Mouse (Mus musculus) small intestine, adult 2 months (tissue): ENCODE data around the gene Tmem190. TPM values are rescaled to one million over a fixed set of nuclear protein-coding genes. Genes with fewer than 3 reads are reported as not detected.

ENCODE experiments used
- H3K27ac ChIP-seq: fragments of 200-500 bp; 2 replicates; pipeline ENCODE4 v1.5.1; 2012; ENCODE audit warnings: low read depth, low read length, control low read depth, inconsistent platforms; ENCODE audit not compliant: insufficient read depth
- H3K27me3 ChIP-seq: fragments of 200-500 bp; 2 replicates; pipeline ENCODE4 v1.6.1; 2012; ENCODE audit warnings: mild to moderate bottlenecking, moderate library complexity, low read length, inconsistent platforms; ENCODE audit not compliant: control insufficient read depth, insufficient read depth
- H3K36me3 ChIP-seq: fragments of 200-500 bp; 2 replicates; pipeline ENCODE4 v1.6.1; 2012; ENCODE audit warnings: mild to moderate bottlenecking, low read length, control low read depth, inconsistent platforms; ENCODE audit not compliant: control insufficient read depth, insufficient read depth
- H3K4me1 ChIP-seq: fragments of 200-500 bp; 2 replicates; pipeline ENCODE4 v1.6.1; 2012; ENCODE audit warnings: low read length, inconsistent platforms, mixed read lengths; ENCODE audit not compliant: control insufficient read depth, insufficient read depth, insufficient read length
- H3K4me3 ChIP-seq: fragments of 200-500 bp; 2 replicates; pipeline ENCODE4 v1.5.1; 2012; ENCODE audit warnings: low read depth, mild to moderate bottlenecking, control low read depth, inconsistent platforms, low read length, moderate library complexity
- CTCF ChIP-seq: fragments of 200-500 bp; IDR thresholded peaks from 2 replicates; pipeline ENCODE4 v1.5.1; 2012; ENCODE audit warnings: low read depth, mild to moderate bottlenecking, control low read depth, inconsistent platforms, low read length, moderate library complexity, mixed read lengths; ENCODE audit not compliant: insufficient replicate concordance, insufficient read length; ENCODE audit errors: extremely low read depth
- POLR2A ChIP-seq: fragments of 200-500 bp; IDR thresholded peaks from 2 replicates; pipeline ENCODE4 v1.6.1; 2012; ENCODE audit warnings: low read depth, mild to moderate bottlenecking, control low read depth, inconsistent platforms, low read length, moderate library complexity
- WGBS: fragments of 180-500 bp; shearing (Covaris S2); methylation state at CpG from one replicate; pipeline ENCODE4 v1.1.7; 2018; 5-methylcytosine and 5-hydroxymethylcytosine counted together
- polyA plus RNA-seq: library from polyadenylated mRNA; depleted of rRNA; stranded (reverse); fragments of >200 nt; gene quantifications from 2 replicates; pipeline ENCODE4 v1.2.3, GENCODE M21; 2012

The Tmem190 gene
- polyA plus RNA-seq, 1 experiment, result not detected

DNA sequence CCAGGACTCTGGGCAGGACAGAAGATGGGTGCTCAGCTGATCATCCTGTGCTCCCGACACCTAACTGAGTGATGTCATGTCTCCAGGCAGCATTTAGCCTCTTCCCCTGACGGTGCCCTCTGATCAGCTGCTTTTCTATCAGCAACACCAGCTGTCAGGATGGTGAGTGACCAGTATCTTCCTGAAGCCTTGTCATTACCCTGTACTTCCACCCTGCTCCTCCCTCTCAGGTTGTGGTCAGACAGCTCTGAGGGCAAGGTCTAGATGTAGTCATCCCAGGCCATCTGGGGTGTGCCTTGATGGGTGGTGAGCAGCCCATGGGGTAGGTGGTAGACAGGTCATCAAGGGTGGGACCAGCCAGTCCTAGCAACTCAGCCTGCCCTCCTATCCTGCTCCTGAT lies 33.6 kb upstream of the Tmem190 start:
- 69% methylated on average over 2 of the region's 2 CpGs for WGBS
- peaks cover 16% of the 10 kb centered on the region for H3K4me1 ChIP-seq
- TF ChIP-seq POLR2A (no peak), CTCF (no peak)
- no peak overlapping the region for H3K4me3 ChIP-seq
- peaks cover 14% of the 10 kb centered on the region for H3K36me3 ChIP-seq
- H3K27ac ChIP-seq, result peak overlapping the region; percentile 54
- H3K27me3 ChIP-seq, result no peaks in the 10 kb centered on the region

DNA sequence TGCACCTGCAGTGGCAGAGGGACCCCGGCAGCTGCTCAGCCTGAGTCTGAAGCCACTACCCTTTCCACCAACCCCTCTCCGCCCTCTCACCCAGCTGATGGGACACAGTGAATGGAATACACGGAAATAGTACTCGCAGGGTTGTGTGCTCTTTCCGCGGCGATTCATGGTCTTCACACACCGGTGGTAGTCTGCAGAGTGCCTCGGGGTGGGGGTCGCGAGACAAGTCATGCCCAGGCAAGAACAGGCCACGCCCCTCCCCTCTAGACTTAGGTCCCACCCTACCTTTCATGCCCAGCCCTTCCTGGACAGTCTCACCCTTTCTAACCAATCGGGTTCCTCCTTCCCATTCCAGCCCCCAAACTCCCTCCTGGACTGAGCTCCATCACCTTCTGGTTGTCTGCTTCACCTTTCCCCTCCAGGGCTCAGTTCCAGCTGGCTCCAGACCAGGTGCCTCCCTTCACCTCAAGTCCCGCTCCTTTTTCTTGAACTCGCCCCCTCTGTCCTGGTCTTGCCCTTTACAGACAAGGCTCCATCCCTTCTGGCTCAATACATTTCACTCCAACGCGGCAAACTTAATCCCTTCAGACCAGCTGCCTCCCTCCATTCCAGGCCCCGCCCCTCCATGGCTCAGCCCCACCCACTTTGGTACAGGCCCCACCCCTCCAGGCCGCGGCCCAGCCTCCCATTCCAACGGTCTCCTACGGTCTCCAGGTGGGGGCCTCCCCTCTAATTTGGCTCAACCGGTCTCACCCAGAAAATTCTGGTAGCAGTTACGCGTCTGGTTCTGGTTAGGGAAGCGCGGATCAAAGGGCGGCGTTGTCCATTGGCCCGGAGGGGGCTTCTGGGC lies 30.5 kb upstream of the Tmem190 start:
- Histone ChIP-seq H3K27me3 (no peaks in the 10 kb centered on the region), H3K27ac (no peak overlapping the region), H3K4me1 (peaks cover 17% of the 10 kb centered on the region), H3K4me3 (peak overlapping the region; percentile 58), H3K36me3 (no peaks in the 10 kb centered on the region; the same call in 1 of the 2 replicates)
- WGBS, result 2% methylated on average over 30 of the region's 30 CpGs
- TF ChIP-seq POLR2A, result no peak
- TF ChIP-seq CTCF, result no peak

DNA sequence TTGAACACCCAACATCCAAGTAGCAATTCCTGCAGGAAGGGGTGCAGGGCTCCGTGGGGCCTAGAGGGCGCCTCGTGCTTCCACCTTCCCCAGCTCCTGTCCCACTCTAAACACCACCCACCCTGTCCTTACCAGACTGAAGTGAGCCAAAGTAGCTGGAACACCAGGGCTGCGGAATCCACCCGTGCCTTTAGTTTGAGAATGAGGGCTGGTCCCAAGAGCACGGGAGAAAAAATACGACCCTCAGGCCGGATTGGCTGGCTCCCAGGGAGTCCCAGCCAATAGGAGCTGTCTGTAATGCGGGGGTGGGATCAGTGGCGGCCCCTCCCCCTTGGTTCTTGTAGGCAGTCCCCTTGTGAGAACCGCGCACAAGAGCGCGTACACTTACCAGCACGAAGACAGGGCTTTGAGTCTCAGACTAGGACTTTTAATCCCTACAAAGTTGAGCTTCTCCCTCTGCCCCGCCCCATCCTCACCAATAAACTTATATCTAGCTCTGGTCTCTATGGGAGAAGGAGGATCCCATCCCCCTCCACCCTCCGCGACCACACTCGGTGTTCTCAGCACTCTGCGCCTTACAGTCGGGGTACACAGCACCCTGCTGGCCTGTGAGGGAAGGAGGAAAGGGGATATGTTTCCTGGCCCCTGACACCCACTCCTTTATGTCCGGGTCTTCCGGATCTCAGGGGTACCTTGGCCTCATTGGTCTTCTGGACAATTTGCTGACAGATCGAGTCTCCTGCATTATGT lies 29.7 kb upstream of the Tmem190 start, which contains the start of gene Cox6b2:
Gene Cox6b2, minus strand, starts transcription at position 274 of the 750 bp plus-strand sequence.
- WGBS, result 10% methylated on average over 24 of the region's 24 CpGs
- no peaks in the 10 kb centered on the region for H3K36me3 ChIP-seq
- peak within 1 kb of the TSS; percentile 58 for H3K4me3 ChIP-seq
- H3K27me3 ChIP-seq, result no peaks in the 10 kb centered on the region
- peaks cover 14% of the 10 kb centered on the region for H3K4me1 ChIP-seq
- TF ChIP-seq POLR2A, result no peak
- no peak for TF ChIP-seq CTCF
- no peak within 1 kb of the TSS for H3K27ac ChIP-seq

DNA sequence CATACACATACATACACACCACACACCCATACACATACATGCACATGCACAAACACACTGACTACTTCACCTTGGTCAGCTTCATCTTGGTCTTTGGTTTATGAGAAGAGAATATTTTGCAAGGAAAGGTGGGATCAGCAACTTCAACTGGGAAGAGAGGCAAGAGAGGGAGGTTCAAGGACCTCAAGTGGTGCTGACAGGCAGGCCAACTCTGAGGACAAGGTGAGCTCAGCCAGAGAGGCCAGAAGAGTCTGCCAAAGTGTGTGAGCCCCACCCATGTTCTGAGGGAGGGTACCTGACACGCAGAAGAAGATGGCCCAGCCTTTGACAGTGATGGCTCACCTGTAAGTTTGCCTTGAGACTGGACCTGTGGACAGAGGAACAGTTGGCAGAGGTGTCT lies 23.1 kb upstream of the Tmem190 start:
- Histone ChIP-seq H3K27me3 (no peaks in the 10 kb centered on the region), H3K4me3 (no peak overlapping the region), H3K27ac (no peak overlapping the region), H3K36me3 (no peaks in the 10 kb centered on the region), H3K4me1 (peaks cover 2% of the 10 kb centered on the region; the same call in 1 of the 2 replicates)
- TF ChIP-seq CTCF (no peak), POLR2A (no peak)
- 37% methylated on average over 1 of the region's 1 CpGs for WGBS

DNA sequence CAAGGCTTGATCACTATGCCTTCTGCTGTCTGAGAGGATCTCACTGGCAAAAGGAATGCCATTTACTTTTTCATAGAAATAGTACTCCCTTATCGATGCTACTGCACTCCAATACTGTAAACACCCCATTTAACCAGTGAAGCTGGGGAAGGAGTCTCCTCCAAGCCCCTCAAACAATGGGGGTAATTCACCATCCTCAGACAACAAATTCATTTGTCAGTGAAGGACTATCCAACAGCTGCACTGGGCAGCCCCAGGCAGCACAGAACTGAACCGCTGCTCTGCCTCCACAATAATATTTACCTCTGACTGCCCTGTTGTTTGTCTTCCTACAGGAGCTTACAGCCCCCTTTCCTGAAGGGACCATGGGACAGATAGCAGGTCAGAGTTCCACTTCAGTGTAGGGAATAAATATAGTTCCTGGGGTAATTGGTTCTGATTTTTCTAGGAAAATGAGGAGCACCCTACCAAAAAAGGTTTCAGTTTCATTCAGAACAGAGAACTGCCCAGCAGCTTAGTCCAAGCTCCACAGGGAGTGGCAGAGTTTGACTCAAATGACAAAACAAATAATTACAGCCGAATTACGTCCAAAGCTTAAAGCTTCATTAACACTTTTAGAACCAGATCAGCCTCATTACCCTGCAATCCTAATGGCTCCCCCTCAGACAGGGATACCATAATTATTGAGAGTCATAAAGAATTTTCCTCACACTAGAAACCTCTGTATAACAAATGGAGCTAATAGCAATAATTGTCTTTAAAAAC lies 17.6 kb upstream of the Tmem190 start:
- H3K36me3 ChIP-seq, result no peaks in the 10 kb centered on the region
- 12% methylated on average over 4 of the region's 4 CpGs for WGBS
- H3K27me3 ChIP-seq, result no peaks in the 10 kb centered on the region
- H3K4me1 ChIP-seq, result peaks cover 6% of the 10 kb centered on the region; the same call in 1 of the 2 replicates
- peak overlapping the region; percentile 69 for H3K27ac ChIP-seq
- TF ChIP-seq POLR2A (no peak), CTCF (no peak)
- H3K4me3 ChIP-seq, result no peak overlapping the region

DNA sequence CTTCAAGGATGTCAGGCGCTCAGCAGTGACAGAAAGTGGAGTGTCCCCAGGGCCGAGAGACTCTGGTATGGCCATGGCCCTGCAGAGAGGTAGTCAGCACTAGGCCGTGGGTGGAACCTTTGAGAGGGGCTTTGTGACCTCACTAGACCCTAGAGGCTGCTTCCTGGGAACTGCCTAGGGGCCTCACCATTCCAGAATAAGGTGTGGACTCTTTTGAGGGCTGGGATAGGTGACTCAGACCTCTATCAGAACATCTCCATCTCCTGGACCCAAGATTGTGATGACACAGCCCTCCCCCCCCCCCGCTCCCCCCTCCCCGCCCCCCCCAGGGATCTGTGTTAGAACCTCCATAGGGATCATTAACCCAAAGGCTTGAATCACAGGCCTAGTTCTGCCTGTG lies 11.5 kb upstream of the Tmem190 start, which contains the start of gene Fam71e2:
Gene Fam71e2, minus strand, starts transcription at position 101 of the 400 bp plus-strand sequence.
- no peaks in the 10 kb centered on the region for H3K36me3 ChIP-seq
- TF ChIP-seq CTCF, result no peak
- TF ChIP-seq POLR2A, result no peak
- H3K27ac ChIP-seq, result no peak within 1 kb of the TSS
- H3K4me3 ChIP-seq, result no peak within 1 kb of the TSS
- WGBS, result 71% methylated on average over 5 of the region's 5 CpGs
- no peaks in the 10 kb centered on the region for H3K4me1 ChIP-seq
- H3K27me3 ChIP-seq, result peaks cover 8% of the 10 kb centered on the region
